Mouse (Mus musculus): ENCODE data around the gene Atp1b2.
A peak's percentile ranks its signal among the peaks of the same experiment; 100 is the strongest.

Gene Atp1b2

GRCm38 (mm10) chr11:69608525-69608924 is 2.8 kb upstream of the Atp1b2 start:
- DNase-seq (ENCODE audit: low read depth), result no peak

DNA sequence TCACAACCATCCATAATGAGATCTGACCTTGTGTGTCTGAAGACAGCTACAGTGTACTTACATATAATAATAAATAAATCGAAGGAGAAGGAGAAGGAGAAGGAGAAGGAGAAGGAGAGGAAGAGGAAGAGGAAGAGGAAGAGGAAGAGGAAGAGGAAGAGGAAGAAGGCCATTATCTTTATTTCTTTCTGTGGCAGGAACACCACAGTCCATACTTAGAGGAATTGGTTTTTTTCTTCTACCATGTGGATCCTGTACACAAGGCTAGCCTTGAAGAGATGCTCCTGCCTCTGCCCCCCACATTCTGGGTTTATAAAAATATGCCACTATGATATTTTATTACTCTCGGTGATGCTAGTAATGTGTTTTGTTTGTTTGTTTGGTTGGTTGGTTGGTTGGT is 1.1 kb upstream of the Atp1b2 start:
- no peak for DNase-seq (ENCODE audit: low read depth)

GRCm38 (mm10) chr11:69606491-69606795 is 701 bp upstream of the Atp1b2 start:
- no peak for DNase-seq (ENCODE audit: low read depth)

DNA sequence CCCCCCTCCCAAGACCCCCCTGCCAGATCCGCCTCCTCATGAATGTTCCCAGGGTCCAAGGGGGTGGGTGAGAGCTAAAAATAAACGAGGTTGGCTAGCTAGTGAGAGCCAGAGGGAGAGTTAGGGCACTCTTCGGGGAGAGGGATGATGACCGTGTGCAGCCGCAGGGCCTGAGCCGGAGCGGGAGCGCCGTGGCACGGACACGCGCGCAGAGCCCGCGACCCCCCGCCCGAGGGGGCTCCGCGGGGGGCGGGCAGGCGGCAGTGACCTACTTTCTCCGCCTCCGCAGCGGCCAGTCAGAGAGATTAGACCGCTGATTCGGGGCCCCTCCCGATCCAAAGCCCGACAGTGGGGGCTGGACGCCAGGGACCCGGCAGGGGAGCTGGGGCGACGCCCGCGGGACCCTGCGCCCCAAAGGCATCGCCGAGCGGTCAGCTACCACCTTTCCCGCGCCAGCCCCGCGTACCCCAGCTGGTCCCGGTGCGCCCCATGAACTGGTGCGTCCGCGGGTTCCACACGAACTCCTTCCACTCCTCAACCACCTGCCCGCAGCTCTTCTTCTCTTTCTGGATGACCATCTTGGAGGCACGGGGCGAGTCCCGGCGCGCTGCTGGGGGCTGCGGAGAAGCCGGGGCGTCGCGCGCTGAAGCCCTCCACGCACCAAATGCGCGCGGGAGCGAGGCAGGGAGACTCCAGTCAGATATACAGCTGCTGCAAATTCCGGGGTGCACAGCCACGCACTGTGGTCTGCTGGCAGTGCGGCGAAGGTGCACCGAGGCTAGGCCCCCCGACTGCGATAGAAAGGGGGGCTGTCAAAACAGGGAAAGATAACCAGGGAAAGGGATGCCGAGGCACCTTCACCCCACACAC is 712 bp downstream of the Atp1b2 start:
- no peak for DNase-seq (ENCODE audit: low read depth)

DNA sequence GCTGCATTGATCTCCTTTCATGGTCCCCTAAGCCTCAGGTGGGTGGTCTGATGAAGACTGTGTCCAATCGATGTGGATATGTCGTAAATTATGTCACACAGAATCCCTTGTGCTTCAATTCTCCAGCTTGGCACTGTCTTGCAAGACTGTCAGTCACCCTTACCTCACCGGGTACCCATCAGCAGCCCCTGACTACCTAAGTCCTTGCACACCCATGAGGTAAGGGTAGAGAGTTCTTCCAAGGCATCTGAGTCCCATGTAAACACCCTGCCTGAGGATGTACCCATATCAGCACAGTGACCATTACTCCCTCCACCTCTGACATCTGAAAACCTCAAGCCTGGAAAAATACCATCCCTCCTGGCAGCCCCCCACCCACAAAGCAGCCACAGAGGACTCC is 1.4 kb downstream of the Atp1b2 start:
- DNase-seq (ENCODE audit: low read depth), result no peak

- DNase-seq (ENCODE audit: low read depth), result no peak
Observed at GRCm38 (mm10) chr11:69603516-69603915, 2.2 kb downstream of the Atp1b2 start.

DNA sequence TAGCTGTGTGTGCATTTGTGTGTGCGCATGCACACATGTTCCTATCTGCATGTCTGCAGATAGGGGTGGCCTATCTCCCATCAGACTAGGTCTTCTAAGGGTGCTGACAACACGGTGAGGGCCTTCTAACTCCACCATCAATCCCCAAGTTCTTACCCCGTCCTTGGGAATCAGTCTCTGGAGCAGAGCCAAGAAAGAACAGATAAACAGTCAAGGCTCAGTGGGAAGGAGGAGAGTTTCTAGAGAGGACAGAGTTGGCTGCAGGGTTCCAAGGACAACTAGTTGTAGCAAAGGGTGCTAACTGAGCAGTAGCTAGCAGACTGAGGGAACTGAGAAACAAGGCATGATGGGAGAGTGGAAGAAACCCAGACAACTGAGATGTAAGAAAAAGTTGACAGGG is 4.0 kb downstream of the Atp1b2 start:
- no peak for DNase-seq (ENCODE audit: low read depth)

DNA sequence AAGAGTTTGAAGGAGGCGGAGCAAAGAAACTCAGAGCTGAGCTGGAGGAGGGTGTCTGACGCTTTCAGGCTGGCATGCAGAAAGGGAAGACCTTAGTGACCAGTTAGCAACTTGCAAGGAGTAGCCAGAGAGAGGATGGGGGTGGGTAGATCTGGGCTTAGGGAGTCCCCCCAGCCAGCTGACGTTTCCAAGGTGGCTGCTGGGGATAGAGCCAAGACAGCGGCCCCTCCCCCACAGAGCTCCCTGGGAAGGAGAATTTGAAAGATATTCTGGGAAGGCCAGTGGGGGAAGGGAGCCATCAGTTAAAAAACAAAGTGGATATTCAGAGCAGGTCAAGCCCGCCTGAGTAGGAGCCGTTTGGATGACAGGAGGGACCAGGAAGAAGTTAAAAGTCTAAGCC is 5.6 kb downstream of the Atp1b2 start:
- DNase-seq (ENCODE audit: low read depth), result no peak

- no peak for DNase-seq (ENCODE audit: low read depth)
Observed at GRCm38 (mm10) chr11:69599436-69599835, 6.3 kb downstream of the Atp1b2 start.

- no peak for DNase-seq (ENCODE audit: low read depth)
Observed at GRCm38 (mm10) chr11:69594853-69595252, 10.9 kb downstream of the Atp1b2 start.

GRCm38 (mm10) chr11:69592799-69593198 is 12.9 kb downstream of the Atp1b2 start:
- DNase-seq (ENCODE audit: low read depth), result no peak

- no peak for DNase-seq (ENCODE audit: low read depth)
Observed at GRCm38 (mm10) chr11:69591899-69592637, 13.7 kb downstream of the Atp1b2 start.

GRCm38 (mm10) chr11:69591424-69591823 is 14.3 kb downstream of the Atp1b2 start:
- DNase-seq (ENCODE audit: low read depth), result no peak

- no peak for DNase-seq (ENCODE audit: low read depth)
Observed at GRCm38 (mm10) chr11:69590622-69591021, 15.1 kb downstream of the Atp1b2 start.

DNA sequence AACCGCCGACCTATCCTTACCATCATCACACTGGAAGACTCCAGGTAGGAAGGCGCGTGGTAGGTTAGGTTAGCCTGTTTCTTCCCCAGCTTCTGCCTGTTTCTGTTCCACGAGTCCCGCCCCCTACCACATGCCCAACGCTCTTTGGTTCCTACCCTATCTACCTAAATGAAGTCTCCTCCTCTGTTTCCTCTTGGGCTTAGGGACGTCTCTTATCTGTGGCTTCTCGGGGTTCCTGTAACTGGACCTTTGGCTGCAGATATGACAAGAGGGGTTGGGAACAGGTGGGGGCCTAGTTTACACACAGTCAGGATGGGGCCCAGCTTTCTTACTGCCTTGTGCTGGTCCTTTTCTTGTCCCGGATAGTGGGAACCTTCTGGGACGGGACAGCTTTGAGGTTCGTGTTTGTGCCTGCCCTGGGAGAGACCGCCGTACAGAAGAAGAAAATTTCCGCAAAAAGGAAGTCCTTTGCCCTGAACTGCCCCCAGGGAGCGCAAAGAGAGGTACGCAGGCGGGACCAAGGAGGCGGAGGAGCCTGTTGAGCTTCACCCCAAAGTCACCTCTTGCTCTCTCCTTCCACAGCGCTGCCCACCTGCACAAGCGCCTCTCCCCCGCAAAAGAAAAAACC is 16.4 kb downstream of the Atp1b2 start:
- no peak for DNase-seq (ENCODE audit: low read depth)

GRCm38 (mm10) chr11:69585718-69586325 is 19.9 kb downstream of the Atp1b2 start:
- no peak for DNase-seq (ENCODE audit: low read depth)

- DNase-seq (ENCODE audit: low read depth), result no peak
Observed at GRCm38 (mm10) chr11:69584937-69585336, 20.8 kb downstream of the Atp1b2 start.

- no peak for DNase-seq (ENCODE audit: low read depth)
Observed at GRCm38 (mm10) chr11:69584008-69584407, 21.7 kb downstream of the Atp1b2 start.

GRCm38 (mm10) chr11:69582230-69582805 is 23.4 kb downstream of the Atp1b2 start:
- no peak for DNase-seq (ENCODE audit: low read depth)

GRCm38 (mm10) chr11:69581814-69582213 is 23.9 kb downstream of the Atp1b2 start:
- no peak for DNase-seq (ENCODE audit: low read depth)

DNA sequence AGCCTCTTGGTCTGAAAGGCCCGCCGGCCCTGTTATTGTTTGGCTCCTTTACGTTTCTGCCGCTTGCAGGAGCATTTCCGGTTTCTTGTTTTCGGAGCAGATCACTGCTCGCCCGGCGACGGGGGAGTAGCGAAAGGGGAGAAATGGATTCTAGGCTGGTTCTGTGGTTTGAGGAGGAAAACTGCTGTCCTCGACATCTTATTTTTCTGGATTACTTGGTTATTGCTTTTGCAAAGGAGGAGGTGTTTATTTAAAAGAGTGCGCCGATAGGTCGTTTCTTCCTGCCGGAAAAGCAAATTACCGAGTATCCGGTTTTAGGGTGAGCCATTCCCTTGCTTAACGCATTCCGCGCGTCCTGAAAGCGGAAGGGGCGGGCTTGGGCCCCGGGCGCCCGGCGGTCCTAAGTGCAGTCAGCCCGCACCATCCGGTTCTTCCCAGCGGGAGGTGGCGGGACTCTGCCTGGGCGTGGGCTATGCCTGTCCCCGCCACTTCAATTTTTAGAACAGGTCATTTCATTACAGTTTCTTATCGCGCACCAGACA is 24.5 kb downstream of the Atp1b2 start:
- DNase-seq (ENCODE audit: low read depth), result peak; percentile 82

GRCm38 (mm10) chr11:69580572-69581146 is 25.1 kb downstream of the Atp1b2 start:
- no peak for DNase-seq (ENCODE audit: low read depth)
